Mouse (Mus musculus) urinary bladder, adult 18-20 months (tissue): ENCODE results near the gene Gm4450.
"Not testable (repeated sequence)": the region's sequence is repeated elsewhere in the genome, so short reads cannot be mapped to it uniquely, and the experiment has no call there.

ENCODE experiments used
- DNase-seq, 2 experiments: peaks; one replicate each; pipeline ENCODE4 v3.0.0; 2022; ENCODE audit warnings: low spot score in 2 of 2, mixed read lengths in 2 of 2

The Gm4450 gene

GRCm38 (mm10) chr3:98418991-98419785 lies 37.7 kb downstream of the Gm4450 start:
- DNase-seq = no peak

DNA sequence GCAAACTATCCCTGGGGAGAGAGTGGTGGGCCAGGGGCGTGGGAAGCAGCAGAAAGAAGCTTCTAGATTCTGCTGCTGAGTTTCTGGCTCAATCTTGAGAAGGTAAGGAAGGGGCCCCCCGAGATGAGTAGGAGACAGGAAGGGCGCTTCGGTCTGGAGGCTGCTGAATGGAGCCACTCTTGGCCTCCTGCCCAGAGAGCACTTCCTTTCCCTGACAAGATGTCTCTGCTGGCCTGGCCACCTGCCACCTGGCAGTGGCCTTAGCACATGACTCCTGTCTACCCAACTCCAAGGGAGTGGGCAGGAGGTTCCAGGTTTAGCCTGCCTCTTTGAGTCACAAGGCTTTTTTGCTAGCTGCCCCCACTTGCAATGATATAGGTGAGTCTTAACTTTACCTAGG lies 39.6 kb downstream of the Gm4450 start:
- DNase-seq = peak in 1 of 2 experiments; percentile 27

DNA sequence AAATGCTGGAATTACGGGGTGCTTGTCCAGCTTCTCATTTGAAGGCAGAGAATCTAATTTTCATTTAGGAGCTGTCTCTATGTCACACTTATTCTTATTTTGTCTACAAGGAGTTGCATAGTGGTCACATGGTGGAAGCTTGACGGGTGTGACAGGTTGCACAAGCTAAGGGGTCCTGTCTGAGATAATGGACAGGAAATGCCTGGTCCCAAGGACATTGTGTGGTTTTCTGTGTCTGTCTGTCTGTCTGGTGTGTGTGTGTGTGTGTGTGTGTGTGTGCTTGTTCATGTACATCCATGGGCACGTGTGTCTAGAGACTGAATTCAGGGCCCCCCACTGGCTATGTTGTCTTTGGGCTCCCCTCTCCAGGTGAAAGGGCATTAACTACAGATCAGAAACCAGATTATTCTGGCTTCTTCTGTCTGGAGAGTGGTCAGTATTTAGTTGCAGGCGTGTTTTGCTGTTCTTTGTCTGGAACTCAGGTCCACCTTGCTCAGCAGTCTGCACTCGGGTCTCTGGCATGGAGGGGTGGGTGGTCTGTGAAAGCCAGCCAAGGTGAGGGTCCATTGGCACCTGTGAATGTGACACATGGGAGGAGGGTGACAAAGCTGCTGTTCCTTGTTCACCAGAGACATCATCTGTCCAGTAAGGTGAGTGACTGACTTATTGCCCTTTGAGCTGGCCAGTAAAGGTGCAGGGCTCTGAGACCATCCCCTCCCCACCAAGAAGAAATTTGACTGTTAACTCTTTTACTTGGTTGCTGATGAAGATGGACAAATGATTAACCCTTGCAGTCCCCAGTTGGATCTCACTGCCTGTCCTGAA lies 40.3 kb downstream of the Gm4450 start:
- DNase-seq = no peak

DNA sequence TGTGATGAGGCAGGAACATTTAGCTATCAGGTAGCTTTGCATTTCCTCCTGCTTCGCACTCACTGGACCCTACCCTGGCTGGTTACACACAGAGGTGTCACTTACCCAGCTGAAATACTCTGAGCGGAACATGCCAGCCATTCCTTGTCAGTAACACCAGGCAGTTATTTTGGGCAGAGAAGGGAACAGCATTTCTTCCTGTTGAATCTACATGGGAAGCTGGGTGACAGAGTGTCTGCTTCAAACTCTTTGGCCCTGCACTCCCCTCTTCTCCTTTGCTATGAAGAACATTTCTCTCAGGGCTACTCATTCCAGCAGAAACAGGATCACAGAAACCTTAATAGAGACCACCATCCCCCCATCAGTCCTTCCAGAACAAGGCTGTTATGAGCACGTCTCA lies 42.6 kb downstream of the Gm4450 start:
- no peak for DNase-seq

DNA sequence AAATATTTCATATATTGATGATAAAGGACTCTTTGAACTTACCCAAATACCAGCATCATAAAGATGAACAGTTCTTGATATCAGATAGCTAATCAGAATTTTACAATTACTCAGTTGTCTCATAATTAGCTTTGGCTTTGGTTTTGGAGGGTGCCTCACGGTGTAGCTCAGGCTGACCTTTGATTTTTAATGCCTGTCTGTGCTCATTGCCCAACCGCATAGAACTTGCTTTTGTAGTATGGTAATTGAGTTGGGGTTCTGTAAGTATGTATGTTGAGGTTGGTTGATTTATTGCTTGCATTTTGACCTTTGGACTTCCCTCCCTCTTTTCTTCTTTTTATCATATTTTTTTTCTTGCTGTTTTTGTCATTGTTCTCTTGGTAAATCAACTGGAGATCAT lies 43.2 kb downstream of the Gm4450 start:
- DNase-seq = no peak

- DNase-seq = not testable (repeated sequence)
Measured at GRCm38 (mm10) chr3:98410619-98411580, 46.0 kb downstream of the Gm4450 start.

GRCm38 (mm10) chr3:98407261-98407780 lies 49.6 kb downstream of the Gm4450 start:
- not testable (repeated sequence) for DNase-seq

DNA sequence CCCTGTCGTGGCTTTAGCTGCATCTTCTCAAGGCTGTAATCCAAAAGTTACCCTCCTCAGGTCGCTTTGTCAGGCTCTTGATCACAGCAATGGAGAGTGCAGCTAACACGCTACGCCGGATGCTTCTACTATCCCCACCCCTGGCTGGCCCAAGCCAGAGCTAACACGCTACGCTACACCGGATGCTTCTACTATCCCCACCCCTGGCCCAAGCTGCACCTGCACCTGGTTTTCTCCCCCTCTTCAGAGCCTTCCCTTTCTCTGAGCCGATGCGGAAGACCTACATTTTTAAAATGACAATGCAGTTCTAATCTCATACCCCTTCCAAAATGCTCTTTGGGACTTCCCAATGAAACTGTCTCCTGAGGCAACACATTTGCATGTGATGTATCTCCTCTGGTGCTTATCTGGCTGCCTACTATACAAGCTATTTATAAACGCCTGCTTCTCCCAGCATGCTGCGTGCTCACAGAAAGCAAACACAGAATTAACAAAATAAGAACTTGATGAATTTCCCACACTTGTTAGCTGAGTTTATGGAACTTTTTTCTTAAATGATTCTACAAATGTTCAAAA lies 50.3 kb downstream of the Gm4450 start:
- not testable (repeated sequence) for DNase-seq

- not testable (repeated sequence) for DNase-seq
Measured at GRCm38 (mm10) chr3:98405877-98406276, 51.0 kb downstream of the Gm4450 start.

DNA sequence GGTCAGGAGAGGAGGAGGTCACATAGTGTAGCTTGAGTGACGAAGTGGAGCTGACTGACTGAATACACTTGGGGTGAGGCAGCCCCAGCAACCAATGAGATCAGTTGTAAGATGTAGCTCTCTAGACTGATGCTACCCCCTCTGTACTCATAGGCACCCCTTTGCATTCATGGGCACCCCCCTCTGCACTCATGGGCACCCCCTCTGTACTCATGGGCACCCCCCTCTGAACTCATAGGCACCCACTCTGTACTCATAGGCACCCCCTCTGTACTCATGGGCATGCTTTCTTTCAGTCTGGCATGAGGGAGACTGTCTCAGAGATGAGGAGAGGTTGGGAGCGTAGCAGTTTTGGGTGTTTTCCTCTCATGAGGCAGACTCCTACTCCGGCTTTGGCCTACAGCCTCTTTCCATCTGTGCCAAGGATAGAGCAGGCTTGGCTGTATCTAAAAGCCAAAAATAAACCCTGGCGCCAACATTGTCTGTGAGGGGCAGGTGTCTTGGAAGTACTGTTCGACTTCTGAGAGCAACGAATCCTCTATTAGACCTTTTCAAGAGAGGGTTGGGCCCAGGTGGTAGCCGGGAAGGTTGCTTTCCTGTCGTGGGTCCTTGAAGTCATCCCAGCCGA lies 52.5 kb downstream of the Gm4450 start:
- DNase-seq = not testable (repeated sequence)
